In genomic region chr3:89574260-89574659, GRCm38 (mm10) we compare ENCODE assay signal across 8 mouse cellular contexts. TPM values are rescaled to one million over a fixed set of nuclear protein-coding genes. Genes with fewer than 3 reads are reported as not detected.
DNase-seq lines count a peak whose midpoint lies in the region.

No protein-coding gene starts in this region.

- peak; percentile 27 for DNase-seq in adrenal gland, postnatal 10 days
- no peak for DNase-seq in adrenal gland, postnatal 4 days (ENCODE audit: low spot score in 2 of 2)
- peak; percentile 68 for DNase-seq in kidney, postnatal 10 days
- no peak for DNase-seq in kidney, adult 18-20 months
- peak; percentile 38 for DNase-seq in WW6 (ENCODE audit: low read depth, low spot score)
- DNase-seq in lung, postnatal 4 days, result peak; percentile 33 to 58
- DNase-seq in limb, embryonic 10.5 days (ENCODE audit: low spot score), result no peak
- DNase-seq in forebrain, embryonic 10.5 days (ENCODE audit: extremely low spot score, low spot score), result no peak

- 69% methylated on average over 2 of the region's 2 CpGs for WGBS in limb, embryonic 10.5 days
- WGBS in forebrain, embryonic 10.5 days, result 73% methylated on average over 2 of the region's 2 CpGs

- H3K36me3 ChIP-seq in limb, embryonic 10.5 days, result no peaks in the 10 kb centered on the region
- no peaks in the 10 kb centered on the region for H3K36me3 ChIP-seq in forebrain, embryonic 10.5 days (replicated peaks)

- H3K27me3 ChIP-seq in limb, embryonic 10.5 days (ENCODE audit: low read depth, poor library complexity, severe bottlenecking), result 0 out of 2 replicates have a peak, but pooled peaks cover 3% of the 10 kb centered on the region
- peaks cover 4% of the 10 kb centered on the region; the same call in 1 of the 2 replicates for H3K27me3 ChIP-seq in forebrain, embryonic 10.5 days (ENCODE audit: poor library complexity, severe bottlenecking)

- no peaks in the 10 kb centered on the region for H3K9me3 ChIP-seq in limb, embryonic 10.5 days (replicated peaks)
- peaks cover 4% of the 10 kb centered on the region; the same call in 1 of the 2 replicates for H3K9me3 ChIP-seq in forebrain, embryonic 10.5 days

- H3K4me1 ChIP-seq in limb, embryonic 10.5 days, result peaks cover 12% of the 10 kb centered on the region
- H3K4me1 ChIP-seq in forebrain, embryonic 10.5 days, result peaks cover 22% of the 10 kb centered on the region

- no peak overlapping the region for H3K27ac ChIP-seq in limb, embryonic 10.5 days
- H3K27ac ChIP-seq in forebrain, embryonic 10.5 days, result no peak overlapping the region

- no peak overlapping the region for H3K4me3 ChIP-seq in limb, embryonic 10.5 days
- H3K4me3 ChIP-seq in forebrain, embryonic 10.5 days, result no peak overlapping the region

RNA-seq across cellular contexts. Expression of gene Kcnn3, which starts 54.3 kb away (rescaled TPM):
- total RNA-seq in adrenal gland, postnatal 10 days (2021), result 1 to 10 TPM; 4.3 to 6.3 TPM
- total RNA-seq in adrenal gland, postnatal 4 days (2021), result 1 to 10 TPM; 6.6 to 7.2 TPM
- 0.43 and 0.74 TPM in 2 replicates for polyA plus RNA-seq in limb, embryonic 10.5 days (2016; fragmentation: Nextera tagmentation; extraction: Ambion mirVana)
- polyA plus RNA-seq in forebrain, embryonic 10.5 days (2016; fragmentation: Nextera tagmentation; extraction: Ambion mirVana), result 0.81 and 0.92 TPM in 2 replicates

Comparison
In these comparisons a context has a peak if more than half of its experiments do, and no peak if none do; other contexts are left out.
1. DNase-seq: peak in adrenal gland, postnatal 10 days (single experiment), kidney, postnatal 10 days (single experiment), WW6 (single experiment) and lung, postnatal 4 days (2 of 2); none in adrenal gland, postnatal 4 days (0 of 2), kidney, adult 18-20 months (single experiment), limb, embryonic 10.5 days (single experiment) and forebrain, embryonic 10.5 days (single experiment).